Mouse (Mus musculus) gastrocnemius, adult 2 months (tissue): ENCODE results near the gene Serpinh1. TPM values are rescaled to one million over a fixed set of nuclear protein-coding genes. Genes with fewer than 3 reads are reported as not detected.
A peak's percentile ranks its signal among the peaks of the same experiment; 100 is the strongest.

Source experiments
- DNase-seq: peaks from one replicate; pipeline ENCODE4 v3.0.0; 2022
- H3K27ac ChIP-seq: fragments of 200-600 bp; 2 replicates; pipeline ENCODE4 v1.8.1; 2022; ENCODE audit warnings: mild to moderate bottlenecking
- H3K4me3 ChIP-seq: fragments of 200-600 bp; 2 replicates; pipeline ENCODE4 v1.8.1; 2022; ENCODE audit warnings: mild to moderate bottlenecking, moderate library complexity
- CTCF ChIP-seq: fragments of 200-600 bp; IDR thresholded peaks from 2 replicates; pipeline ENCODE4 v1.8.1; 2022; ENCODE audit warnings: antibody characterized with exemption, mild to moderate bottlenecking, moderate library complexity
- intact Hi-C: fragments of 180-260 bp; cut with DNase I; formaldehyde crosslinking; loops from one replicate; pipeline ENCODE4 v1.15.1; 2025
- long read RNA-seq, 2 experiments: library from polyadenylated mRNA; stranded (forward); transcript quantifications; one replicate each; pipeline ENCODE4 v2.0.0; 2021
- total RNA-seq, 2 experiments: library from RNA; stranded (reverse); gene quantifications; 2 replicates each; pipeline ENCODE4 v1.2.3; 2021

Gene Serpinh1
- total RNA-seq, result 100 to 1,000 TPM in 1 of 2 experiments, 10 to 100 TPM in 1; 47.0 to 124 TPM
- long read RNA-seq, experiment 1, transcript Serpinh1-202 (5 exons, 2,274 nt), result minor isoform, 5 of 260 reads
- long read RNA-seq, experiment 1, transcript Serpinh1-203 (6 exons, 2,128 nt), result minor isoform, 8 of 260 reads
- long read RNA-seq, experiment 1, transcript Serpinh1-201 (5 exons, 2,215 nt), result major isoform, 204 of 260 reads
- long read RNA-seq, experiment 1, partial matches to known transcripts, result 5 of 260 reads
- long read RNA-seq, experiment 1, other reads (novel, unspliced or antisense), result 37 of 260 reads
- long read RNA-seq, experiment 2, transcript Serpinh1-201 (5 exons, 2,215 nt), result major isoform, 73 of 90 reads
- long read RNA-seq, experiment 2, partial matches to known transcripts, result 12 of 90 reads
- long read RNA-seq, experiment 2, other reads (novel, unspliced or antisense), result 0 of 90 reads

DNA sequence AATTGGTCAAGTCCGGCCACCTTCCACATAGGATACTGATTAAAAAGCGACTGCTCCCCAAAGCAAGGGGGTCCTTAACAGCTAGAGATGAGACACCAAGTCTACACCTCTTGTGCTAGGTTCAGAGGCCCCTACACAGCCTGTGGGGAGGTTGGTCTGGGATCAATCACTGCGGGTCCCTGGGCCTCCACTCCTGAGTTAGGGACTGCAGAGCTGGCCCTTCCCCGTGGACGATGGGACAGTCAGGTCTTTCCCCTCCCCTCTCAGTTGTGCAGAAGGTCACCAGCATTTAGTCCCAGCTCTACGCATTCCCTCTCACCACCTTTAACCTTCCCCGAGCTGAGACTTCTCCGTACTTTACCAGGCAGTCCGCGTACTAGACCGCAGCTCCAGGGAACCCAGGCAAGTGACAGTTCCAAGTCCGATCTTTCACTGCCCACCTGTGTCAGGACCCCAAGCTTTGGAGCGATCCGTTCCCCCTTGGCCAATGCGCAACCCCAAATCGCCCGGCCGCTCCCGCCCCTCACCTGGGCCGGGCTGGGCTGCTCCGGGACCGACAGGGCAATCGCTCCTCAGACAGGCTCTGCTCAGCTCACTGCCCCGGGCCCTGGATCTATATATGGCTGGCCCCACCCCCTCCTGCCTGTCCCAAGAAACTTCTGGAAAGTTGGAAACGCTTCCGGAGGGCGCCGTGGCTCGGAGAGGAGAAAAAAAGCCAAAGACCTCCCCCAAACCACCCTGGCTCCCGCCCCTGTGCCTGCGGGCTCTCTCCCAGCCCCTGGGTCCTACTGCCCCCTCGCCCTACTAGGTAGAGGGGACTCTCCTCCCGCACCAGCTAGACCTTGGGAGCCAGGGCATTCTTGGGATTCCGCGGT lies at the start of gene Serpinh1:
Gene Serpinh1 (minus strand): TSS at position 714 of the 875 bp plus-strand sequence.
- Histone ChIP-seq H3K4me3 (peak within 1 kb of the TSS; percentile 85), H3K27ac (peak within 1 kb of the TSS; percentile 97)
- intact Hi-C loops, result no loop called here
- DNase-seq, result peak; percentile 93
- TF ChIP-seq CTCF, result no peak

DNA sequence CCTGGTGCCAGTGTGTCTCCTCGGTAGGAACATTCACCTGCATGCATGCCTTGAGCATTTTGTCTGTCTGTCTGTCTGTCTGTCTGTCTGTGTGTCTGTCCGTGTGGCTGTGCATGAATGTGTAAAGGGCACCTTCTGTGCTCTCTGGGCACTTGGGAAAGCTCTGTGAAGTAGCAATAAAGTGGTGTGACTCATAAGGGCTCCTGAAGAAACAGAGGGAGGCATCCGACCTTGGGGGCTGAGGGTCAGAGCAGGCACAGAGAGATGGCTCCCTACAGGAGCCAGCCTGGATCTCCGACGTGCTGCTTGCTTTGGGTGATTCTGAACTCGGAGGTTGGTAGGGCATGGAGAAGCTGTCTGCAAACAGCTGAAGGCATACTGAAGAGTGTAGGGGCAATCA lies 49.4 kb upstream of the Serpinh1 start:
- no peak for DNase-seq
- intact Hi-C loops, result no loop called here
- Histone ChIP-seq H3K4me3 (no peak overlapping the region), H3K27ac (peak overlapping the region; percentile 55)
- no peak for TF ChIP-seq CTCF

DNA sequence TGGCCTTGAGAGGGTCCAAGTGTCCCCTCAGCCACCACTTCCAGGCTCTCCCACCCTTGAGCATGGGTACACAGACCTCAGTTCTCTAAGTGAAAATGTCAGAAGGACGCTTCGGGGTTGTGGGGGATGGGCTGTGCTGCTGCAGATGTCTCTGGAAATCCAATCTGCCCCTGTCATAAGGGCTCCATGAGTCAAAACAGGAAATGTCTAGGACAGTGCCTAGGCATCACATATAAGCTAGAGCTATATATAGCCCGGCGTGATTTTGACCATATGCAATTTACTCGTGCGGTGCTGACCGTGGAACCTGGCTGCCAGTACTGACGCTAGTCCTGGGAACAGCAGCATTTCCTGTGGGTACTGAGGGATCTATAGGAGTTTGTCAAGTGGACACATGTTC lies 48.3 kb upstream of the Serpinh1 start:
- peak overlapping the region; percentile 1; the same call in 1 of the 2 replicates for H3K27ac ChIP-seq
- H3K4me3 ChIP-seq, result no peak overlapping the region
- TF ChIP-seq CTCF, result no peak
- intact Hi-C loops, result no loop called here
- no peak for DNase-seq

DNA sequence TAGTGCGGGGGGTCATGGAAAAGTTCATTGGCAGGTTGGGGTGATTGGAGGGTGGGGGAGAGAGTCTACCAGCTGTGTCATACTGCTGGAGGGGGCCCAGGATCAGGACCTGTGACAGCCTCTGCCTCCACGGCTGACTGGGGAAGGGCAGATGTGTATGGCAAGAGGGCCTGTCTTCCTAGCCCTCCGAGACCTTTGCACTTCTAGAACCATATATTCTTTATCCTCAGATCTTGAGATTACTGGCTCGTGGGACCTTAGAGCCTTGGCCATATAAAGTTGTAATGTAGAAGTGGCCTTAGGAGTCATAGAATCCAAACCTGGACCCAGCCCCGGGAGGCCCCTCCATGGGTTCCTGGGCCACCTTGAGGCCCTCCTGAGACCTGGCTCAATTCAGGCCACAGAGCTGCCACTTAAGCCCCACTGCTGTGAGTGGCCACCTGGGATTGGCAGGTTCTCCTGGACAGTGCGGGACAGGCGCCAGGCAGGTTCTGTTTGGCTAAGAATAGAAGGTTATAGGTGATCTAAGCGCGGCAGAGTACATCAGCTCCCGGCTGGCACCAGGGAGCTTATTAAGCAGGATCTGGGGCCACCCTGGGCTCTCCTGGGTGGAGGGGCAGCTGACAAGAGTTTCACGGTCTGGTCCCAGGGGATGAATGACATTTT lies 44.1 kb upstream of the Serpinh1 start:
- no peak overlapping the region for H3K27ac ChIP-seq
- intact Hi-C loops, result no loop called here
- no peak overlapping the region for H3K4me3 ChIP-seq
- TF ChIP-seq CTCF, result no peak
- DNase-seq, result no peak

DNA sequence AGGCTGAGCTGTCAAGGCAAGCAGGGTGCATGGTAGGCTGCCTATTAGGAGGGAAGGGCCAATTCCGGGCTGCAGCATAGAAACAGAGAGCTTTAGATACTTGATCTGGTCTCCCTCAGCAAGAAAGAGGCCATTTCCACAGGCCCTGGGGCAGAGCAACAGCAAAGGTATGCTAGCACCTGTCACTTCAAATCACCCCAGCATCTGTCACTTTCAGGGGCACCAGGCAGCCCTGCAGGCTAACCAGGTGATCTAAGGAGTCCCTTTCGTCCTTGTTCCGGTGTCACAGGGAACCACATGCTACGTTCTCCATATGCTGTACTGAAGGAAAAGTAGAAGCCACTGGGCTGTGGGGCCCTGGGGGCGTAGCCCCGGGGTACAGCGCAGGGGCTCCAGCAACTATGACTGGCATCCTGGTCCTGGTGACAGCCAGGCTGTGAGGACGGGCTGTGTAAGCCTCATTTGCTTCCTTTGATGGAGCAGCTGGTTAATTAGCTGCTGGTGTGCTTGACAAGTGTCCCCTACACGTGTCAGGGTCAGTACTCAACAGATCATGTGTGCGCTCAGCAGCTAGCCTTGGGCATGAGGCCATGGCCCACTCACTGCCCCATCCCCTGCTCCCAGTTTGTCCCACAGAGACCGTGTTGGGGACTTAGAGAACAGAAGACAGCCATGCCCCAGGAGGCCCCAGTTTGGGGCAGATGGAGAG lies 43.0 kb upstream of the Serpinh1 start:
- no peak for TF ChIP-seq CTCF
- intact Hi-C loops, result no loop called here
- H3K4me3 ChIP-seq, result no peak overlapping the region
- DNase-seq, result no peak
- no peak overlapping the region for H3K27ac ChIP-seq

DNA sequence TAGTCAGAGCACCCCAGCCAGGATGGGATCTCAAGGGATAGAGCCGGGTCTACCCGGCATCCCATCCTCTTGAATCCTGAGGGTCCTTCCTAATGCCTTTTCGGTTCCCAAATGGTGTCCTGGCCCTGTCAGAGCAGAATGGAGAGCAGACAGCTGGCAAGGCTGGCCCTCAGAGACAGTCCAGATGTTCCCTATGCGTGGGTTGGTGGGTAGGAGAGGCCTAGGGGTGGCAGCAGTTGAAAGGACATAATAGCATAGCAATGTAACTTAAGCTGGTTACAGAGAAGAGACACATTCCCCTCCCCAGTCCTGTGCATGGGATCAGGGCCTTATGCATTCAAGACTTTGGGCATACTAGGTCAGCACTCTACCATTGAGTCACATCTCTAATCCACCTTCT lies 42.3 kb upstream of the Serpinh1 start:
- H3K27ac ChIP-seq, result no peak overlapping the region
- H3K4me3 ChIP-seq, result no peak overlapping the region
- intact Hi-C loops, result no loop called here
- no peak for TF ChIP-seq CTCF
- no peak for DNase-seq

DNA sequence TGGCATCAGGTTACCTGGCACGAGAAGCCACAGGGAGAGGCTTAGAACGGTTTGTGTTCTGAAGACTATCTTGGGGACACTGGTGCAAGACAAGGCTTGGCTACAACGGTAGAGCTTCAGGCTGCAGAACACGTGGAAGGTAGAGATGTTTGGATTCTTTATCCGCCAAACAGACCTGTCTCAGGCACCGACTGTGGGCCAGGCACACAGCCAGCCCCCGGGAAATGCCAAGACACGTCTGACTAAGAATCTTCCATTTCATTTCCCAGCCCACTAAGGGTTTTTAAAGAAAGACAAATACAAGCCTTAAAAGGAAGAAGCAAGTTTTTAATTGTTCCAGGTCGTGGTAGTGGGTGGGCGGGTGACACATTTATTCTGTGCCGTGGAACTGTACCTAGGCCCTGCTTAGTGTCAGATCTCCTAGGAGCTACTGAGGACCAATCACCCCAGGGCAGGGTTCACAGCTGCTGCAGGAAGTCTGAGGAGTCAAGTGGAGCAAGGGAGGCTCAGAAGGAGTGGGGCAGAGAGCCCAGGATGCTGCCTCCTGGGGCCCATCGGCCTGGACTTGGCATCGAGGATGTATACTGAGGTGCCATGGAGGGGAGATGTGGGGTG lies 40.8 kb upstream of the Serpinh1 start:
- peak; percentile 37 for DNase-seq
- intact Hi-C loops, result no loop called here
- no peak overlapping the region for H3K4me3 ChIP-seq
- TF ChIP-seq CTCF, result no peak
- no peak overlapping the region for H3K27ac ChIP-seq

DNA sequence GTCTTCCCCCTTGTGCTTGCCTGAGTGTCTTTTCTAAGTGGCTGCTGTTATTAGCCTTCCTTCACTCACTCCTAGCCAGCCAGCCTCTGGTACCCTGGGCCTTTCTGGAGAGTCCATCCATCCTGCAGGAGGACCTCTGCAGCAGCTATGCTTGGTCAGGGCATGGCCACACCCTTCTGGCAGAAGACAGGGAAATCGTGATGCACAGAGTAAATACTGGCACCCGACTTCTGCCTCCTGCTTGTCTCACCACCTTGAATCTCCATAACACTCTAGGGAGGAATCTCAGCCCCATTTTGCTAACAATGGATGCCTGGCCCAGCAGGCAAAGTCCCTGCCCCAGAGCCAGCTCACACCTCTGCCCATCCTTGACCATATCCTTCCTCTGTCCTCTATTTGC lies 39.7 kb upstream of the Serpinh1 start:
- no peak for TF ChIP-seq CTCF
- intact Hi-C loops, result no loop called here
- no peak for DNase-seq
- Histone ChIP-seq H3K27ac (no peak overlapping the region), H3K4me3 (no peak overlapping the region)

DNA sequence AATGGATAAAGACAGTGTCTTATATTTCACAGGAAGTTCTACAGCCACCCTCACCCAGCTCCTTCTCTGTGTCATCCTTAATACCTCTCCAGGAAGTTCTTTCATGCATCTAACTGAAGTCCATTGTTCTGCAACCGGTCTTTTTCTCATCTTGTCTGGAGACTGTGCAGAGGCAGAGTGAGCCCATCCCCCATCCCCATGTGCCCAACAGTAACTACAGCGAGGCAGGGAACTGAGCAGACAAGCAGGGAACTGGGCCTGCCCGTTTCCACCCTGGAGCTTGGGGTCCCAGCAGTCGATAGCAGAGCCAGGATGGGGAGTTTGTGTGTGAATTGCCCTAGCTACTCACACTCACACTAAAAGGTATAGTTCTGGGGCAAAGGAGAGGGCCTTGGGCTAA lies 37.5 kb upstream of the Serpinh1 start:
- Histone ChIP-seq H3K4me3 (no peak overlapping the region), H3K27ac (no peak overlapping the region)
- no peak for DNase-seq
- no peak for TF ChIP-seq CTCF
- intact Hi-C loops, result no loop called here

DNA sequence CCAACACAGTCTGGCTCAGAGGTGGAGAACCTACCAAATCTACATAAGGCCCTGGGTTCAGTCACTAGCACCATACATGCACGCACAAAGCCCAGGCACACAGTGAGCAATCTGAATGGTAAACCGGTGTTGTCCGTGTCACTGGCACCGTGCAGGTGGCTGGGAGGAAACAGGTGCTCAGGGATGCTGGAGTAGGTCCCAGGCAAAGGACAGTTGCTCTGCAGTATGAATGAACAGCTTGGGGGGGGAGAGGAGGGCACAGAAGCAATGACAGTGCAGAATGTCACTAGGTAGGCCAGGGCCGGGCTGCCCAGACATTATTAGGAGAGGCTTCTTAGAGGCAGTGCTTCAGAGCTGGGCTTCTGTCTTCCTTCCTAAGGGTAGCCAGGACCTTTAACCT lies 34.3 kb upstream of the Serpinh1 start:
- no peak for DNase-seq
- intact Hi-C loops, result no loop called here
- Histone ChIP-seq H3K4me3 (no peak overlapping the region), H3K27ac (no peak overlapping the region)
- no peak for TF ChIP-seq CTCF

DNA sequence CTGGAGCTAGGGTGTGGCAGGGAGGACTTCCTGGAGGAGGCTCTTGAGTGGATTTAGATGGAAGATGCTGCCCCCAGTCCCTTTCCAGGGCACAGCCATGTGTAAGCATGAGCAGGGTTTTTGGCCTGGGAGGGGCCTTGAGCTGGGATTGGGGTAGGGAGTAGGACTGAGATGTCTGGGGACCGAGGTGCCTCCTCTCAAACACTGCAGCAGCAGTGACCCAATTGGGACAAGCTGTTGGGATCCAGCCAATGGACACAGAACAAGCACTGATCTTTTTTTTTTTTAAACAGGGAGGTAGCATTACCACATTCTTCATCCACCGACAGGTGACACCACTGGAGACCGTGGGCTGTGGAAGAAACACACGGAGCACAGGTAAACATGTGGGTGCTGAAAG lies 33.8 kb upstream of the Serpinh1 start:
- no peak overlapping the region for H3K27ac ChIP-seq
- no peak for DNase-seq
- no peak for TF ChIP-seq CTCF
- H3K4me3 ChIP-seq, result no peak overlapping the region
- intact Hi-C loops, result no loop called here

DNA sequence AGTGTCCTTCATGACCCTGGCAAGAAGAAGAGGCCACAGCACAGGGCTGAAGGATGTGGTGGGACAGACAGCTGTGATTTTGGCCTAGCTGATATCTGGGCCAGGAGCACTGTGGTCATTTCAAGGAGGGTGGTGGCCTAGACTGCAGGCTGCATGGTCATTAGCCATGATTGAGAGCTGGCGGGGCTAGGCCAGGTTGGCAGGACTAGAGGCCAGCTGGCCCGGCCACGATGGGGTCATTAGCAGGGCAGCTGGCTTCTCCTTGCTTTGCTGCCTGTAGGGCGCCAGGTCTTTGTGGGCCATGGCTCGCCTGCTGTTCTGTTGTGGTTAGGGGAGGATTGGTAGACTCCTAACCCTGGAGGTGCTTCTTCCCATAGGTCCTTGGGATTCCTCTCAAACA lies 33.0 kb upstream of the Serpinh1 start:
- no peak for TF ChIP-seq CTCF
- intact Hi-C loops, result no loop called here
- Histone ChIP-seq H3K4me3 (no peak overlapping the region), H3K27ac (peak overlapping the region; percentile 35)
- peak; percentile 87 for DNase-seq
